Mouse (Mus musculus) spleen, adult 2 months (tissue): ENCODE data around the gene Foxl1. TPM values are rescaled to one million over a fixed set of nuclear protein-coding genes. Genes with fewer than 3 reads are reported as not detected.

Experiments
- DNase-seq, 2 experiments: peaks; one replicate each; pipeline versions ENCODE4 v3.0.0 to v3.0.0-alpha.2; 2012 to 2021; ENCODE audit warnings: low spot score in 2 of 2, low read depth in 1 of 2
- H3K27ac ChIP-seq: fragments of 200-500 bp; 2 replicates; pipeline ENCODE4 v1.5.1; 2012; ENCODE audit warnings: low read length, inconsistent platforms; ENCODE audit not compliant: insufficient read depth
- H3K27me3 ChIP-seq: fragments of 200-500 bp; 2 replicates; pipeline ENCODE4 v1.6.1; 2012; ENCODE audit warnings: mild to moderate bottlenecking, moderate library complexity, low read length, inconsistent platforms; ENCODE audit not compliant: control insufficient read depth, insufficient read depth
- H3K36me3 ChIP-seq: fragments of 200-500 bp; 2 replicates; pipeline ENCODE4 v1.6.1; 2012; ENCODE audit warnings: mild to moderate bottlenecking, low read length, inconsistent platforms; ENCODE audit not compliant: control insufficient read depth, insufficient read depth
- H3K4me1 ChIP-seq: fragments of 200-500 bp; 2 replicates; pipeline ENCODE4 v1.6.1; 2011; ENCODE audit warnings: inconsistent platforms; ENCODE audit not compliant: control insufficient read depth, insufficient read depth, insufficient read length
- H3K4me3 ChIP-seq: fragments of 200-500 bp; 2 replicates; pipeline ENCODE4 v1.5.1; 2011; ENCODE audit warnings: mild to moderate bottlenecking, inconsistent platforms; ENCODE audit not compliant: insufficient read depth, insufficient read length; ENCODE audit errors: extremely low read depth
- CTCF ChIP-seq: fragments of 200-500 bp; IDR thresholded peaks from 2 replicates; pipeline ENCODE4 v1.5.1; 2011; ENCODE audit warnings: mild to moderate bottlenecking, inconsistent platforms; ENCODE audit not compliant: insufficient read depth, insufficient read length, insufficient replicate concordance; ENCODE audit errors: extremely low read depth
- POLR2A ChIP-seq: fragments of 200-500 bp; IDR thresholded peaks from 2 replicates; pipeline ENCODE4 v1.6.1; 2011; ENCODE audit warnings: low read depth, low read length, inconsistent platforms
- WGBS: fragments of 180-500 bp; shearing (Covaris S2); methylation state at CpG from one replicate; pipeline ENCODE4 v1.1.7; 2018; 5-methylcytosine and 5-hydroxymethylcytosine counted together
- polyA plus RNA-seq: library from polyadenylated mRNA; depleted of rRNA; stranded (reverse); fragments of >200 nt; gene quantifications from 2 replicates; pipeline ENCODE4 v1.2.3, GENCODE M21; 2012

Foxl1 gene
- polyA plus RNA-seq, 1 experiment: not detected

DNA sequence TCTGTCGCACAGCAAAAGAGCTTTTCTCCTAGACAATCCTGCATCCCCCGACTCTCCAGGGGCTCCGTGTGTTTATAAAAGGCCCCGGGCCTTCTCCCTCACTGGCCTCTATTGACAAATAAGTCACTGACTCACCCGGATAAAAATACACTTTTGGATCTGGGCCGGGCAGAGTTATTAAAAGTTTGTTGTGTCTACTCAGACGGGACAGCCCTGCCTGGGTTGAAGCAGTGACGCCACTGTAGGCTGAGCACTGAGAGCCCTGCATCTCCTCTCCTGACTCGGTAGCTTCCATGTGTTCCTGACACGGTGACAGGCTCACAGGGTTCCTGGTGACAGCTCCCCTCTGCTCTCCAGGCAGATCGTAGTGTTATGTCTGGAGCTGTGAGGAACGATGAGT is 24.7 kb downstream of the Foxl1 start:
- H3K4me1 ChIP-seq: no peaks in the 10 kb centered on the region
- TF ChIP-seq CTCF (no peak), POLR2A (no peak)
- no peak overlapping the region for H3K27ac ChIP-seq
- H3K4me3 ChIP-seq: no peak overlapping the region
- 75% methylated on average over 12 of the region's 12 CpGs for WGBS
- H3K27me3 ChIP-seq: no peaks in the 10 kb centered on the region
- no peaks in the 10 kb centered on the region for H3K36me3 ChIP-seq
- DNase-seq: no peak

DNA sequence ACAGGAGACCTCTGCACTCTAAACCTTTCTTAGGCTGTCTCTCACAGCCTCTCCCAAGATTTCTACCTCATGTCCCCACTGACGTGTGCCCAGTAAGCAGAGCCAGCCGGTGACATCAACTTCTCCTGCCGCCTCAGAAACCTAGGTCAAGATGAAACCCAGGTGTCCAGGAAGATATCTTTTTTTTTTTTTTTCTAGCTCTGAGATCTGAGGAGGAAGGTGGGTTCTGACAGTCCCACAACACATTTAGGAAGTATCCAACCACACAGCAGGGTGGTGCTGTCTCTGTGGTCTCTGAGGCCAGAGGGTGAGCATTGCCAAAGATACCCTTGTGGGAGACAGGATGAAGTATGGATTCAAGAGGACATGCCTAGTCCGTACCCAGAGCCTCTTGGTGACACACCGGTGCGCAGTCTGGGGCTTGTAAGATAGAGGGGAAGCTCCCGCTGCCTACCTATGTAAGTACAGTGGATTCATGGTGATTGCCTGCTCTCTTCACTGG is 29.3 kb downstream of the Foxl1 start:
- no peaks in the 10 kb centered on the region for H3K36me3 ChIP-seq
- H3K27ac ChIP-seq: no peak overlapping the region
- no peak overlapping the region for H3K4me3 ChIP-seq
- no peak for TF ChIP-seq POLR2A
- no peak for TF ChIP-seq CTCF
- H3K4me1 ChIP-seq: no peaks in the 10 kb centered on the region
- no peaks in the 10 kb centered on the region for H3K27me3 ChIP-seq
- no peak for DNase-seq
- 36% methylated on average over 7 of the region's 7 CpGs for WGBS

DNA sequence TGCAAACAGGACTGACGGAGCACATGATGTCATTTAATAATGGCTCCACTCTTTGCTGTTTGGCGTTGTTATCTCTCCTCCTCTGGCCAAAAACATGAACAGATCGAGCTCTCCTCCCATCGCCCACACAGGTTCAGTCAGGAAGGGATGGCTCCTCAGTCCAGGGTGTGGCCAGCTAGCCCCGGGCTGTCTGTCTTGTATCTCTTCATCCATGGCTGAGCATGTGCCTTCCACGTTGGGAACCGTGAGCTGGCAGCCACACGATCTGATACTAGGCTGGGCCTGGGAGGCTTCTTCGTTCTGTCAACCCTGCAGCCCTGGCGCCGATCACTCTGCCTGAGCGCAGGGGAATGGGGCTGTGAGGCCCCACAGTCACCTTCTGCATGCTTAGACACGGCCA is 31.1 kb downstream of the Foxl1 start:
- Histone ChIP-seq H3K27ac (no peak overlapping the region), H3K4me1 (no peaks in the 10 kb centered on the region), H3K27me3 (no peaks in the 10 kb centered on the region), H3K4me3 (no peak overlapping the region), H3K36me3 (no peaks in the 10 kb centered on the region)
- 80% methylated on average over 13 of the region's 13 CpGs for WGBS
- no peak for DNase-seq
- no peak for TF ChIP-seq CTCF
- TF ChIP-seq POLR2A: no peak

GRCm38 (mm10) chr8:121161437-121161836 is 33.7 kb downstream of the Foxl1 start:
- WGBS: 83% methylated on average over 5 of the region's 5 CpGs
- no peaks in the 10 kb centered on the region for H3K27me3 ChIP-seq

DNA sequence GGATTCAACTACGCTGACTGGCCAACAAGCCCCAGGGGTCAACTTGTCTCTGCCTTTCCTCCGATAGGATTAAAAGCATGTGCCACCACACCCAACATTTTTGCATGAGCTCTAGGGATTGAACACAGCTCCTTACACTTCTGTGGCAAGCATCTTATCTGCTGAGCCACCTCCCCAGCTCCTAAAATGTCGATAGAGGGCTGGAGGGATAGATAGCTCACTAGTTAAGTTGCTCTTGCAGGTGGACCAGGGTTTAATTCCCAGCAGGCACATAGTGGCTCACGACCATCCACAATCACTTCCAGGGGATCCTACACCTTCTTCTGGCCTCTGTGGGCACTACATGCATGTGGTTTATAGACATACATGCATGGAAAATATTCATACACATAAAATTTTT is 34.7 kb downstream of the Foxl1 start:
- 83% methylated on average over 4 of the region's 4 CpGs for WGBS
- H3K27me3 ChIP-seq: no peaks in the 10 kb centered on the region; the same call in 1 of the 2 replicates
- H3K4me1 ChIP-seq: no peaks in the 10 kb centered on the region
- H3K27ac ChIP-seq: no peak overlapping the region
- no peaks in the 10 kb centered on the region for H3K36me3 ChIP-seq
- no peak overlapping the region for H3K4me3 ChIP-seq
- DNase-seq: no peak
- no peak for TF ChIP-seq POLR2A
- TF ChIP-seq CTCF: no peak

More at GRCm38 (mm10) chr8:121161437-121161836, 33.7 kb downstream of the Foxl1 start:
- no peak for DNase-seq
- Histone ChIP-seq H3K4me3 (no peak overlapping the region), H3K4me1 (no peaks in the 10 kb centered on the region), H3K27ac (no peak overlapping the region), H3K36me3 (no peaks in the 10 kb centered on the region)
- TF ChIP-seq CTCF (no peak), POLR2A (no peak)

GRCm38 (mm10) chr8:121162906-121163695 is 35.4 kb downstream of the Foxl1 start:
- WGBS: 79% methylated on average over 11 of the region's 11 CpGs
- no peaks in the 10 kb centered on the region for H3K36me3 ChIP-seq
- no peaks in the 10 kb centered on the region for H3K4me1 ChIP-seq
- H3K4me3 ChIP-seq: no peak overlapping the region
- no peaks in the 10 kb centered on the region; the same call in 1 of the 2 replicates for H3K27me3 ChIP-seq
- DNase-seq: no peak
- H3K27ac ChIP-seq: no peak overlapping the region
- TF ChIP-seq POLR2A: no peak
- TF ChIP-seq CTCF: no peak

GRCm38 (mm10) chr8:121164017-121164469 is 36.3 kb downstream of the Foxl1 start:
- TF ChIP-seq CTCF (no peak), POLR2A (no peak)
- Histone ChIP-seq H3K4me1 (no peaks in the 10 kb centered on the region), H3K27ac (no peak overlapping the region), H3K4me3 (no peak overlapping the region), H3K36me3 (no peaks in the 10 kb centered on the region), H3K27me3 (no peaks in the 10 kb centered on the region; the same call in 1 of the 2 replicates)
- WGBS: 46% methylated on average over 8 of the region's 8 CpGs
- DNase-seq: no peak
